Mouse (Mus musculus): ENCODE data around the gene Tmem170. TPM values are rescaled to one million over a fixed set of nuclear protein-coding genes. Genes with fewer than 3 reads are reported as not detected.
A peak's percentile ranks its signal among the peaks of the same experiment; 100 is the strongest.

Gene Tmem170
- total RNA-seq, 1 experiment = 12.1 TPM

- Histone ChIP-seq H3K4me1 (ENCODE audit: control insufficient read depth in 2 of 2, insufficient read depth in 2 of 2, low read length in 2 of 2, poor library complexity in 1 of 2) (peaks cover 0 to 6% of the 10 kb centered on the region in 2 experiments; a peak in 1 of 4 replicates), H3K27ac (ENCODE audit: insufficient read depth, low read depth, low read length, poor library complexity, severe bottlenecking) (no peak overlapping the region), H3K9ac (ENCODE audit: insufficient read depth, low read depth, low read length, poor library complexity, severe bottlenecking) (no peak overlapping the region), H3K9me3 (ENCODE audit: control insufficient read depth, insufficient read depth, low read depth, low read length) (no peaks in the 10 kb centered on the region), H3K36me3 (ENCODE audit: control insufficient read depth, insufficient read depth, low read length, poor library complexity, severe bottlenecking) (0 out of 2 replicates have a peak, but pooled peaks cover 4% of the 10 kb centered on the region), H3K4me3 (ENCODE audit: insufficient read depth in 1 of 2, low read depth in 1 of 2, low read length in 2 of 2, poor library complexity in 1 of 2, severe bottlenecking in 1 of 2) (no peak overlapping the region)
- in situ Hi-C loops (cut with MboI; ENCODE audit: low sequenced_read_pairs in 2 of 2, unreplicated experiment in 2 of 2) = no loop called here
- DNase-seq (ENCODE audit: low read depth, low spot score) = peak; percentile 47
- TF ChIP-seq MAFK (IDR thresholded peaks at IDR 0.05; ENCODE audit: insufficient read depth, low read depth, low read length) (no peak), HCFC1 (IDR thresholded peaks at IDR 0.05; ENCODE audit: borderline replicate concordance, insufficient read depth, low read length) (no peak), ZNF384 (IDR thresholded peaks at IDR 0.05; ENCODE audit: low read depth, low read length) (no peak), ZC3H11A (IDR thresholded peaks at IDR 0.05; ENCODE audit: borderline replicate concordance, low read depth, low read length) (no peak), CHD2 (IDR thresholded peaks at IDR 0.05; ENCODE audit: low read depth, low read length) (no peak)
These were observed 1.2 kb upstream of the Tmem170 start for GRCm38 (mm10) chr8:111877711-111878110.

- peak overlapping the region; percentile 89 to 96 for H3K4me3 ChIP-seq (ENCODE audit: insufficient read depth in 1 of 2, low read depth in 1 of 2, low read length in 2 of 2, poor library complexity in 1 of 2, severe bottlenecking in 1 of 2)
- no peak overlapping the region for H3K27ac ChIP-seq (ENCODE audit: insufficient read depth, low read depth, low read length, poor library complexity, severe bottlenecking)
- peaks cover 0 to 6% of the 10 kb centered on the region in 2 experiments; a peak in 1 of 4 replicates for H3K4me1 ChIP-seq (ENCODE audit: control insufficient read depth in 2 of 2, insufficient read depth in 2 of 2, low read length in 2 of 2, poor library complexity in 1 of 2)
- 0 out of 2 replicates have a peak, but pooled peaks cover 4% of the 10 kb centered on the region for H3K36me3 ChIP-seq (ENCODE audit: control insufficient read depth, insufficient read depth, low read length, poor library complexity, severe bottlenecking)
- no peaks in the 10 kb centered on the region for H3K9me3 ChIP-seq (ENCODE audit: control insufficient read depth, insufficient read depth, low read depth, low read length)
- in situ Hi-C loops (cut with MboI; ENCODE audit: low sequenced_read_pairs in 2 of 2, unreplicated experiment in 2 of 2) = no loop called here
- H3K9ac ChIP-seq (ENCODE audit: insufficient read depth, low read depth, low read length, poor library complexity, severe bottlenecking) = peak overlapping the region; percentile 84; the same call in 1 of the 2 replicates
- TF ChIP-seq CHD2 (IDR thresholded peaks at IDR 0.05; ENCODE audit: low read depth, low read length) (no peak), ZNF384 (IDR thresholded peaks at IDR 0.05; ENCODE audit: low read depth, low read length) (no peak), HCFC1 (IDR thresholded peaks at IDR 0.05; ENCODE audit: borderline replicate concordance, insufficient read depth, low read length) (no peak), ZC3H11A (IDR thresholded peaks at IDR 0.05; ENCODE audit: borderline replicate concordance, low read depth, low read length) (no peak), MAFK (IDR thresholded peaks at IDR 0.05; ENCODE audit: insufficient read depth, low read depth, low read length) (no peak)
- DNase-seq (ENCODE audit: low read depth, low spot score) = no peak
These were observed 792 bp downstream of the Tmem170 start for GRCm38 (mm10) chr8:111875758-111876157.

- Histone ChIP-seq H3K9ac (ENCODE audit: insufficient read depth, low read depth, low read length, poor library complexity, severe bottlenecking) (no peak overlapping the region), H3K4me3 (ENCODE audit: insufficient read depth in 1 of 2, low read depth in 1 of 2, low read length in 2 of 2, poor library complexity in 1 of 2, severe bottlenecking in 1 of 2) (no peak overlapping the region), H3K9me3 (ENCODE audit: control insufficient read depth, insufficient read depth, low read depth, low read length) (no peaks in the 10 kb centered on the region), H3K4me1 (ENCODE audit: control insufficient read depth in 2 of 2, insufficient read depth in 2 of 2, low read length in 2 of 2, poor library complexity in 1 of 2) (peaks cover 4 to 9% of the 10 kb centered on the region in 2 experiments), H3K27ac (ENCODE audit: insufficient read depth, low read depth, low read length, poor library complexity, severe bottlenecking) (no peak overlapping the region), H3K36me3 (ENCODE audit: control insufficient read depth, insufficient read depth, low read length, poor library complexity, severe bottlenecking) (peaks cover 7% of the 10 kb centered on the region; the same call in 1 of the 2 replicates)
- in situ Hi-C loops (cut with MboI; ENCODE audit: low sequenced_read_pairs in 2 of 2, unreplicated experiment in 2 of 2) = no loop called here
- DNase-seq (ENCODE audit: low read depth, low spot score) = no peak
- TF ChIP-seq ZC3H11A (IDR thresholded peaks at IDR 0.05; ENCODE audit: borderline replicate concordance, low read depth, low read length) (no peak), ZNF384 (IDR thresholded peaks at IDR 0.05; ENCODE audit: low read depth, low read length) (no peak), CHD2 (IDR thresholded peaks at IDR 0.05; ENCODE audit: low read depth, low read length) (no peak), MAFK (IDR thresholded peaks at IDR 0.05; ENCODE audit: insufficient read depth, low read depth, low read length) (no peak), HCFC1 (IDR thresholded peaks at IDR 0.05; ENCODE audit: borderline replicate concordance, insufficient read depth, low read length) (no peak)
These were observed 5.3 kb downstream of the Tmem170 start for GRCm38 (mm10) chr8:111871278-111871677.

- no peak for DNase-seq (ENCODE audit: low read depth, low spot score)
- in situ Hi-C loops (cut with MboI; ENCODE audit: low sequenced_read_pairs in 2 of 2, unreplicated experiment in 2 of 2) = no loop called here
- Histone ChIP-seq H3K4me3 (ENCODE audit: insufficient read depth in 1 of 2, low read depth in 1 of 2, low read length in 2 of 2, poor library complexity in 1 of 2, severe bottlenecking in 1 of 2) (no peak overlapping the region), H3K36me3 (ENCODE audit: control insufficient read depth, insufficient read depth, low read length, poor library complexity, severe bottlenecking) (peaks cover 13% of the 10 kb centered on the region; the same call in 1 of the 2 replicates), H3K27ac (ENCODE audit: insufficient read depth, low read depth, low read length, poor library complexity, severe bottlenecking) (no peak overlapping the region), H3K4me1 (ENCODE audit: control insufficient read depth in 2 of 2, insufficient read depth in 2 of 2, low read length in 2 of 2, poor library complexity in 1 of 2) (peaks cover 4 to 7% of the 10 kb centered on the region in 2 experiments), H3K9ac (ENCODE audit: insufficient read depth, low read depth, low read length, poor library complexity, severe bottlenecking) (no peak overlapping the region), H3K9me3 (ENCODE audit: control insufficient read depth, insufficient read depth, low read depth, low read length) (no peaks in the 10 kb centered on the region)
- no peak for TF ChIP-seq MAFK (IDR thresholded peaks at IDR 0.05; ENCODE audit: insufficient read depth, low read depth, low read length)
- no peak for TF ChIP-seq ZNF384 (IDR thresholded peaks at IDR 0.05; ENCODE audit: low read depth, low read length)
These were observed 6.2 kb downstream of the Tmem170 start for GRCm38 (mm10) chr8:111870379-111870778.

GRCm38 (mm10) chr8:111868664-111869063 lies 7.9 kb downstream of the Tmem170 start:
- no peak for DNase-seq (ENCODE audit: low read depth, low spot score)
- no peak overlapping the region for H3K4me3 ChIP-seq (ENCODE audit: insufficient read depth in 1 of 2, low read depth in 1 of 2, low read length in 2 of 2, poor library complexity in 1 of 2, severe bottlenecking in 1 of 2)
- no peak overlapping the region for H3K27ac ChIP-seq (ENCODE audit: insufficient read depth, low read depth, low read length, poor library complexity, severe bottlenecking)
- H3K36me3 ChIP-seq (ENCODE audit: control insufficient read depth, insufficient read depth, low read length, poor library complexity, severe bottlenecking) = peaks cover 9% of the 10 kb centered on the region; the same call in 1 of the 2 replicates
- in situ Hi-C loops (cut with MboI; ENCODE audit: low sequenced_read_pairs in 2 of 2, unreplicated experiment in 2 of 2) = no loop called here
- no peaks in the 10 kb centered on the region for H3K9me3 ChIP-seq (ENCODE audit: control insufficient read depth, insufficient read depth, low read depth, low read length)
- peaks cover 4 to 5% of the 10 kb centered on the region in 2 experiments for H3K4me1 ChIP-seq (ENCODE audit: control insufficient read depth in 2 of 2, insufficient read depth in 2 of 2, low read length in 2 of 2, poor library complexity in 1 of 2)
- no peak for TF ChIP-seq CHD2 (IDR thresholded peaks at IDR 0.05; ENCODE audit: low read depth, low read length)
- peak; percentile 53; the same call in 1 of the 2 replicates for TF ChIP-seq MAFK (IDR thresholded peaks at IDR 0.05; ENCODE audit: insufficient read depth, low read depth, low read length)
- no peak for TF ChIP-seq ZNF384 (IDR thresholded peaks at IDR 0.05; ENCODE audit: low read depth, low read length)
- no peak overlapping the region for H3K9ac ChIP-seq (ENCODE audit: insufficient read depth, low read depth, low read length, poor library complexity, severe bottlenecking)
